In the genomic region with DNA sequence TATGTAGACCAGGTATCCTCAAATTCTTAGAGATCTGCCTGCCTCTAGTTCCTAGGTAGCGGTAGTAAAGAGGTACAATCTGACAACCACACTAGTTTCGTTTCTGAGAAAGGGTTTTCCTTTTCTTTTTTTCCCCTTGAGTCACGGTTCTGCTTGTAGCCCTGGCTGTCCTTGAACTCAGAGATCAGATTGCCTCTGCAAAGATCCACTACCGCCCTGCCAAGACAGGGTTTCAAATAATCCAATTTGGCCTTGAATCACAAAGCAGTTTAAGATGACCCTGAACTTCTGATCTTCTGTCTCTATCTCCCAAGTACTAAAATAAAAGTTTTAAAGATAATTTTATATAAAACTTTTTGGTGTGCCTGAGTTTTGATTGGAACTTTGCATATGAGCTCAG, we compare ENCODE assay signal across 25 mouse cellular contexts. TPM values are rescaled to one million over a fixed set of nuclear protein-coding genes. Genes with fewer than 3 reads are reported as not detected.
"Had no signal": no experiment of that assay in that cellular context is flagged by ENCODE, and none has a peak within 500 bp of the region (broad histone marks: within the 10 kb centered on the region; RNA-seq: fewer than 3 reads in every experiment).

No protein-coding gene starts in this region.

- H3K4me1 ChIP-seq: midbrain, embryonic 10.5 days; neural tube, embryonic 12.5 days had no signal

- H3K36me3 ChIP-seq: limb, embryonic 12.5 days; limb, embryonic 15.5 days; liver, embryonic 15.5 days; lung, embryonic 15.5 days; midbrain, embryonic 13.5 days; neural tube, embryonic 12.5 days; neural tube, embryonic 15.5 days had no signal

- H3K9me3 ChIP-seq: limb, embryonic 12.5 days; limb, embryonic 15.5 days; liver, embryonic 15.5 days; lung, embryonic 15.5 days; megakaryocyte, embryonic 14.5 days; midbrain, embryonic 10.5 days; midbrain, embryonic 13.5 days; neural tube, embryonic 12.5 days; neural tube, embryonic 15.5 days had no signal

- H3K9ac ChIP-seq: limb, embryonic 12.5 days; limb, embryonic 15.5 days; liver, embryonic 15.5 days; lung, embryonic 15.5 days; midbrain, embryonic 13.5 days; neural tube, embryonic 12.5 days; neural tube, embryonic 15.5 days had no signal

- H3K27ac ChIP-seq: limb, embryonic 12.5 days; limb, embryonic 15.5 days; liver, embryonic 15.5 days; lung, embryonic 15.5 days; midbrain, embryonic 10.5 days; midbrain, embryonic 13.5 days; neural tube, embryonic 12.5 days; neural tube, embryonic 15.5 days; stomach, postnatal 0 days had no signal

- H3K4me3 ChIP-seq: limb, embryonic 12.5 days; limb, embryonic 15.5 days; liver, embryonic 15.5 days; lung, embryonic 15.5 days; megakaryocyte, embryonic 14.5 days; midbrain, embryonic 10.5 days; midbrain, embryonic 13.5 days; neural tube, embryonic 12.5 days; neural tube, embryonic 15.5 days had no signal

- H3K4me2 ChIP-seq: limb, embryonic 12.5 days; limb, embryonic 15.5 days; liver, embryonic 15.5 days; lung, embryonic 15.5 days; midbrain, embryonic 13.5 days; neural tube, embryonic 12.5 days; neural tube, embryonic 15.5 days had no signal

- ATAC-seq: midbrain, embryonic 13.5 days; midbrain, embryonic 16.5 days had no signal

- DNase-seq: kidney, adult 18-20 months; kidney, adult 9 months; kidney, postnatal 14 days; kidney, postnatal 4 days; left cerebral cortex, postnatal 4 days; lung, adult 18-20 months; lung, postnatal 10 days; lung, postnatal 36 days; right cerebral cortex, adult 18-20 months; right cerebral cortex, postnatal 14 days; right cerebral cortex, postnatal 4 days; thymus, adult 18-20 months; thymus, postnatal 36 days had no signal

- H3K27me3 ChIP-seq: limb, embryonic 12.5 days; limb, embryonic 15.5 days; liver, embryonic 15.5 days; lung, embryonic 15.5 days; megakaryocyte, embryonic 14.5 days; midbrain, embryonic 13.5 days; neural tube, embryonic 12.5 days; neural tube, embryonic 15.5 days had no signal

RNA-seq across cellular contexts. Expression of a gene that starts 50.6 kb away (rescaled TPM):
- total RNA-seq: monocyte, adult 5-6 weeks had no signal
